Mouse (Mus musculus): Measurements from ENCODE around the gene Fam160a1. TPM values are rescaled to one million over a fixed set of nuclear protein-coding genes. Genes with fewer than 3 reads are reported as not detected.

Fam160a1 gene
- polyA plus RNA-seq, 1 experiment, result 0.90 TPM

GRCm38 (mm10) chr3:85698496-85698895 is 118.6 kb downstream of the Fam160a1 start:
- Histone ChIP-seq H3K4me1 (ENCODE audit: control insufficient read depth, insufficient read depth, low read length) (no peaks in the 10 kb centered on the region), H3K27ac (ENCODE audit: control insufficient read depth, insufficient read depth, low read depth, low read length) (no peak overlapping the region), H3K36me3 (ENCODE audit: control insufficient read depth, insufficient read depth, low read length) (no peaks in the 10 kb centered on the region), H3K4me3 (ENCODE audit: control insufficient read depth, low read depth, low read length) (no peak overlapping the region), H3K27me3 (ENCODE audit: control insufficient read depth, insufficient read depth, low read length) (no peaks in the 10 kb centered on the region)
- no peak for TF ChIP-seq POLR2A (IDR thresholded peaks at IDR 0.05; ENCODE audit: control insufficient read depth, low read depth, low read length)
- TF ChIP-seq CTCF (IDR thresholded peaks at IDR 0.05; ENCODE audit: control insufficient read depth, insufficient read depth, insufficient replicate concordance, low read depth, low read length), result no peak

- no peak for TF ChIP-seq POLR2A (IDR thresholded peaks at IDR 0.05; ENCODE audit: control insufficient read depth, low read depth, low read length)
- no peak for TF ChIP-seq CTCF (IDR thresholded peaks at IDR 0.05; ENCODE audit: control insufficient read depth, insufficient read depth, insufficient replicate concordance, low read depth, low read length)
These were observed 122.0 kb downstream of the Fam160a1 start for GRCm38 (mm10) chr3:85695056-85695455.

GRCm38 (mm10) chr3:85693013-85693412 is 124.1 kb downstream of the Fam160a1 start:
- no peaks in the 10 kb centered on the region for H3K27me3 ChIP-seq (ENCODE audit: control insufficient read depth, insufficient read depth, low read length)
- no peaks in the 10 kb centered on the region for H3K4me1 ChIP-seq (ENCODE audit: control insufficient read depth, insufficient read depth, low read length)
- no peak for TF ChIP-seq POLR2A (IDR thresholded peaks at IDR 0.05; ENCODE audit: control insufficient read depth, low read depth, low read length)
- TF ChIP-seq CTCF (IDR thresholded peaks at IDR 0.05; ENCODE audit: control insufficient read depth, insufficient read depth, insufficient replicate concordance, low read depth, low read length), result no peak

More at GRCm38 (mm10) chr3:85695056-85695455, 122.0 kb downstream of the Fam160a1 start:
- H3K36me3 ChIP-seq (ENCODE audit: control insufficient read depth, insufficient read depth, low read length), result no peaks in the 10 kb centered on the region
- H3K4me3 ChIP-seq (ENCODE audit: control insufficient read depth, low read depth, low read length), result no peak overlapping the region
- H3K4me1 ChIP-seq (ENCODE audit: control insufficient read depth, insufficient read depth, low read length), result no peaks in the 10 kb centered on the region
- H3K27me3 ChIP-seq (ENCODE audit: control insufficient read depth, insufficient read depth, low read length), result no peaks in the 10 kb centered on the region
- no peak overlapping the region for H3K27ac ChIP-seq (ENCODE audit: control insufficient read depth, insufficient read depth, low read depth, low read length)

GRCm38 (mm10) chr3:85691134-85691533 is 126.0 kb downstream of the Fam160a1 start:
- no peak overlapping the region for H3K27ac ChIP-seq (ENCODE audit: control insufficient read depth, insufficient read depth, low read depth, low read length)
- no peak overlapping the region for H3K4me3 ChIP-seq (ENCODE audit: control insufficient read depth, low read depth, low read length)
- no peaks in the 10 kb centered on the region for H3K27me3 ChIP-seq (ENCODE audit: control insufficient read depth, insufficient read depth, low read length)
- no peaks in the 10 kb centered on the region for H3K4me1 ChIP-seq (ENCODE audit: control insufficient read depth, insufficient read depth, low read length)
- no peak for TF ChIP-seq POLR2A (IDR thresholded peaks at IDR 0.05; ENCODE audit: control insufficient read depth, low read depth, low read length)
- TF ChIP-seq CTCF (IDR thresholded peaks at IDR 0.05; ENCODE audit: control insufficient read depth, insufficient read depth, insufficient replicate concordance, low read depth, low read length), result no peak
- no peaks in the 10 kb centered on the region for H3K36me3 ChIP-seq (ENCODE audit: control insufficient read depth, insufficient read depth, low read length)

More at GRCm38 (mm10) chr3:85693013-85693412, 124.1 kb downstream of the Fam160a1 start:
- Histone ChIP-seq H3K27ac (ENCODE audit: control insufficient read depth, insufficient read depth, low read depth, low read length) (no peak overlapping the region), H3K4me3 (ENCODE audit: control insufficient read depth, low read depth, low read length) (no peak overlapping the region), H3K36me3 (ENCODE audit: control insufficient read depth, insufficient read depth, low read length) (no peaks in the 10 kb centered on the region)

- Histone ChIP-seq H3K4me1 (ENCODE audit: control insufficient read depth, insufficient read depth, low read length) (no peaks in the 10 kb centered on the region), H3K36me3 (ENCODE audit: control insufficient read depth, insufficient read depth, low read length) (no peaks in the 10 kb centered on the region), H3K27me3 (ENCODE audit: control insufficient read depth, insufficient read depth, low read length) (no peaks in the 10 kb centered on the region), H3K27ac (ENCODE audit: control insufficient read depth, insufficient read depth, low read depth, low read length) (no peak overlapping the region), H3K4me3 (ENCODE audit: control insufficient read depth, low read depth, low read length) (no peak overlapping the region)
- TF ChIP-seq POLR2A (IDR thresholded peaks at IDR 0.05; ENCODE audit: control insufficient read depth, low read depth, low read length), result no peak
- no peak for TF ChIP-seq CTCF (IDR thresholded peaks at IDR 0.05; ENCODE audit: control insufficient read depth, insufficient read depth, insufficient replicate concordance, low read depth, low read length)
These were observed 128.8 kb downstream of the Fam160a1 start for GRCm38 (mm10) chr3:85688341-85688740.

GRCm38 (mm10) chr3:85685271-85685670 is 131.8 kb downstream of the Fam160a1 start:
- Histone ChIP-seq H3K36me3 (ENCODE audit: control insufficient read depth, insufficient read depth, low read length) (no peaks in the 10 kb centered on the region), H3K27me3 (ENCODE audit: control insufficient read depth, insufficient read depth, low read length) (no peaks in the 10 kb centered on the region), H3K4me3 (ENCODE audit: control insufficient read depth, low read depth, low read length) (no peak overlapping the region), H3K4me1 (ENCODE audit: control insufficient read depth, insufficient read depth, low read length) (no peaks in the 10 kb centered on the region), H3K27ac (ENCODE audit: control insufficient read depth, insufficient read depth, low read depth, low read length) (no peak overlapping the region)
- no peak for TF ChIP-seq CTCF (IDR thresholded peaks at IDR 0.05; ENCODE audit: control insufficient read depth, insufficient read depth, insufficient replicate concordance, low read depth, low read length)
- no peak for TF ChIP-seq POLR2A (IDR thresholded peaks at IDR 0.05; ENCODE audit: control insufficient read depth, low read depth, low read length)

- H3K27ac ChIP-seq (ENCODE audit: control insufficient read depth, insufficient read depth, low read depth, low read length), result no peak overlapping the region
- H3K27me3 ChIP-seq (ENCODE audit: control insufficient read depth, insufficient read depth, low read length), result no peaks in the 10 kb centered on the region
- H3K4me3 ChIP-seq (ENCODE audit: control insufficient read depth, low read depth, low read length), result no peak overlapping the region
- H3K4me1 ChIP-seq (ENCODE audit: control insufficient read depth, insufficient read depth, low read length), result no peaks in the 10 kb centered on the region
- H3K36me3 ChIP-seq (ENCODE audit: control insufficient read depth, insufficient read depth, low read length), result no peaks in the 10 kb centered on the region
- TF ChIP-seq POLR2A (IDR thresholded peaks at IDR 0.05; ENCODE audit: control insufficient read depth, low read depth, low read length) (no peak), CTCF (IDR thresholded peaks at IDR 0.05; ENCODE audit: control insufficient read depth, insufficient read depth, insufficient replicate concordance, low read depth, low read length) (no peak)
These were observed 133.5 kb downstream of the Fam160a1 start for GRCm38 (mm10) chr3:85683618-85684017.

- no peaks in the 10 kb centered on the region for H3K27me3 ChIP-seq (ENCODE audit: control insufficient read depth, insufficient read depth, low read length)
- no peak overlapping the region for H3K4me3 ChIP-seq (ENCODE audit: control insufficient read depth, low read depth, low read length)
- H3K27ac ChIP-seq (ENCODE audit: control insufficient read depth, insufficient read depth, low read depth, low read length), result no peak overlapping the region
- no peaks in the 10 kb centered on the region for H3K36me3 ChIP-seq (ENCODE audit: control insufficient read depth, insufficient read depth, low read length)
- no peak for TF ChIP-seq POLR2A (IDR thresholded peaks at IDR 0.05; ENCODE audit: control insufficient read depth, low read depth, low read length)
- no peak for TF ChIP-seq CTCF (IDR thresholded peaks at IDR 0.05; ENCODE audit: control insufficient read depth, insufficient read depth, insufficient replicate concordance, low read depth, low read length)
- H3K4me1 ChIP-seq (ENCODE audit: control insufficient read depth, insufficient read depth, low read length), result no peaks in the 10 kb centered on the region
These were observed 136.0 kb downstream of the Fam160a1 start for GRCm38 (mm10) chr3:85681136-85681535.
